Mouse (Mus musculus): Measurements from ENCODE around the gene 4930595D18Rik. TPM values are rescaled to one million over a fixed set of nuclear protein-coding genes. Genes with fewer than 3 reads are reported as not detected.

Gene 4930595D18Rik
- polyA plus RNA-seq (2012; fragmentation: generic; extraction: Trizol), result not detected

DNA sequence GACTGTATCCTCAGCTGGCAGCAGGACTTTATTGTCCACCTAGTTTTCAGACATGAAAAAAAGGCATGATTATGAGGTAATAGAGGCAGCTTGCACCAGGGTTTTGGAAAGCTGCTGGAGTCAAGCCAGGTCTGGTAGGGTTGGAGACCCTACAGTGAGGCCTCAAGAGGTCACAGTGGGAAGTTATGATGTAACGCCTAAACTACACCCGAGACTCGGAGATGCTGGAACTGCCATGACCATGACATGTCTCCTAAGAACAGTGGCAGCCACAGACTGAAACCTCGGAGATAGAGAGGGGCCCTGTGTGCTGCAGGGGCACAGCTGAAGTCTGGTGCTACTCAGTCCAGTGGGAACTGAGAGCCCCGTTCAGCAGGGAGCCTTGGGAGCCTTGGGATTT, at the start of gene 4930595D18Rik:
4930595D18Rik (minus strand) TSS at position 16 of the 400 bp plus-strand sequence.
- Histone ChIP-seq H3K36me3 (ENCODE audit: control insufficient read depth, insufficient read depth) (no peaks in the 10 kb centered on the region), H3K79me2 (ENCODE audit: control insufficient read depth, insufficient read depth) (peaks cover 57% of the 10 kb centered on the region), H3K4me2 (ENCODE audit: low read depth) (no peak within 1 kb of the TSS), H3K27me3 (ENCODE audit: control insufficient read depth, insufficient read depth, insufficient read length) (no peaks in the 10 kb centered on the region), H3K4me3 (no peak within 1 kb of the TSS), H3ac (ENCODE audit: control insufficient read depth, insufficient read length) (no peak within 1 kb of the TSS)
- no peak for TF ChIP-seq E2F4 (IDR thresholded peaks at IDR 0.05; ENCODE audit: insufficient read depth)
- TF ChIP-seq CEBPB (IDR thresholded peaks at IDR 0.05; ENCODE audit: insufficient read depth, poor library complexity, severe bottlenecking), result no peak
- TF ChIP-seq USF1 (IDR thresholded peaks at IDR 0.05; ENCODE audit: low read depth), result no peak
- TF ChIP-seq MAX (IDR thresholded peaks at IDR 0.05; ENCODE audit: low read depth), result no peak
- TF ChIP-seq MYOG (IDR thresholded peaks at IDR 0.05; ENCODE audit: control insufficient read depth in 1 of 3, insufficient read depth in 1 of 3, insufficient read length in 2 of 3, low read depth in 2 of 3), result no peak
- no peak for TF ChIP-seq TCF12 (IDR thresholded peaks at IDR 0.05; ENCODE audit: insufficient read depth, poor library complexity, severe bottlenecking)
- TF ChIP-seq SRF (IDR thresholded peaks at IDR 0.05; ENCODE audit: control insufficient read depth, insufficient read length, low read depth), result no peak
- TF ChIP-seq POLR2AphosphoS2 (IDR thresholded peaks at IDR 0.05; ENCODE audit: insufficient read length, low read depth), result no peak
- TF ChIP-seq TCF3 (IDR thresholded peaks at IDR 0.05; ENCODE audit: insufficient read length, low read depth), result no peak
- TF ChIP-seq POLR2A (IDR thresholded peaks at IDR 0.05; ENCODE audit: insufficient read length, low read depth), result no peak
- TF ChIP-seq REST (IDR thresholded peaks at IDR 0.05; ENCODE audit: insufficient read depth, insufficient read length), result no peak
- TF ChIP-seq MYOD1 (IDR thresholded peaks at IDR 0.05; ENCODE audit: control insufficient read depth in 1 of 3, insufficient read length in 2 of 3, low read depth in 2 of 3), result no peak

GRCm38 (mm10) chr12:111233798-111234197, 49.5 kb upstream of the 4930595D18Rik start:
- H3K4me3 ChIP-seq, result no peak overlapping the region
- H3K4me2 ChIP-seq (ENCODE audit: low read depth), result no peak overlapping the region
- H3K27me3 ChIP-seq (ENCODE audit: control insufficient read depth, insufficient read depth, insufficient read length), result no peaks in the 10 kb centered on the region
- no peak overlapping the region for H3ac ChIP-seq (ENCODE audit: control insufficient read depth, insufficient read length)
- H3K36me3 ChIP-seq (ENCODE audit: control insufficient read depth, insufficient read depth), result peaks cover 2% of the 10 kb centered on the region
- peaks cover 6% of the 10 kb centered on the region for H3K79me2 ChIP-seq (ENCODE audit: control insufficient read depth, insufficient read depth)
- TF ChIP-seq USF1 (IDR thresholded peaks at IDR 0.05; ENCODE audit: low read depth), result no peak
- no peak for TF ChIP-seq TCF12 (IDR thresholded peaks at IDR 0.05; ENCODE audit: insufficient read depth, poor library complexity, severe bottlenecking)
- TF ChIP-seq POLR2AphosphoS2 (IDR thresholded peaks at IDR 0.05; ENCODE audit: insufficient read length, low read depth), result no peak
- no peak for TF ChIP-seq MAX (IDR thresholded peaks at IDR 0.05; ENCODE audit: low read depth)
- no peak for TF ChIP-seq POLR2A (IDR thresholded peaks at IDR 0.05; ENCODE audit: insufficient read length, low read depth)
- TF ChIP-seq E2F4 (IDR thresholded peaks at IDR 0.05; ENCODE audit: insufficient read depth), result no peak
- no peak for TF ChIP-seq MYOG (IDR thresholded peaks at IDR 0.05; ENCODE audit: control insufficient read depth in 1 of 3, insufficient read depth in 1 of 3, insufficient read length in 2 of 3, low read depth in 2 of 3)
- no peak for TF ChIP-seq CEBPB (IDR thresholded peaks at IDR 0.05; ENCODE audit: insufficient read depth, poor library complexity, severe bottlenecking)
- TF ChIP-seq MYOD1 (IDR thresholded peaks at IDR 0.05; ENCODE audit: control insufficient read depth in 1 of 3, insufficient read length in 2 of 3, low read depth in 2 of 3), result no peak
- no peak for TF ChIP-seq TCF3 (IDR thresholded peaks at IDR 0.05; ENCODE audit: insufficient read length, low read depth)
- TF ChIP-seq SRF (IDR thresholded peaks at IDR 0.05; ENCODE audit: control insufficient read depth, insufficient read length, low read depth), result no peak
- TF ChIP-seq REST (IDR thresholded peaks at IDR 0.05; ENCODE audit: insufficient read depth, insufficient read length), result no peak

- Histone ChIP-seq H3ac (ENCODE audit: control insufficient read depth, insufficient read length) (no peak overlapping the region), H3K36me3 (ENCODE audit: control insufficient read depth, insufficient read depth) (no peaks in the 10 kb centered on the region), H3K79me2 (ENCODE audit: control insufficient read depth, insufficient read depth) (peaks cover 6% of the 10 kb centered on the region), H3K4me2 (ENCODE audit: low read depth) (no peak overlapping the region), H3K4me3 (no peak overlapping the region), H3K27me3 (ENCODE audit: control insufficient read depth, insufficient read depth, insufficient read length) (no peaks in the 10 kb centered on the region)
- TF ChIP-seq USF1 (IDR thresholded peaks at IDR 0.05; ENCODE audit: low read depth) (no peak), E2F4 (IDR thresholded peaks at IDR 0.05; ENCODE audit: insufficient read depth) (no peak), SRF (IDR thresholded peaks at IDR 0.05; ENCODE audit: control insufficient read depth, insufficient read length, low read depth) (no peak), REST (IDR thresholded peaks at IDR 0.05; ENCODE audit: insufficient read depth, insufficient read length) (no peak), CEBPB (IDR thresholded peaks at IDR 0.05; ENCODE audit: insufficient read depth, poor library complexity, severe bottlenecking) (no peak), MYOD1 (IDR thresholded peaks at IDR 0.05; ENCODE audit: control insufficient read depth in 1 of 3, insufficient read length in 2 of 3, low read depth in 2 of 3) (no peak), POLR2AphosphoS2 (IDR thresholded peaks at IDR 0.05; ENCODE audit: insufficient read length, low read depth) (no peak)
Observed at GRCm38 (mm10) chr12:111230793-111231192, 46.5 kb upstream of the 4930595D18Rik start.

GRCm38 (mm10) chr12:111228488-111228887, 44.2 kb upstream of the 4930595D18Rik start:
- no peak overlapping the region for H3K4me2 ChIP-seq (ENCODE audit: low read depth)
- no peak for TF ChIP-seq SRF (IDR thresholded peaks at IDR 0.05; ENCODE audit: control insufficient read depth, insufficient read length, low read depth)
- no peak for TF ChIP-seq MAX (IDR thresholded peaks at IDR 0.05; ENCODE audit: low read depth)
- TF ChIP-seq REST (IDR thresholded peaks at IDR 0.05; ENCODE audit: insufficient read depth, insufficient read length), result no peak
- no peak for TF ChIP-seq E2F4 (IDR thresholded peaks at IDR 0.05; ENCODE audit: insufficient read depth)
- no peak for TF ChIP-seq POLR2A (IDR thresholded peaks at IDR 0.05; ENCODE audit: insufficient read length, low read depth)
- TF ChIP-seq POLR2AphosphoS2 (IDR thresholded peaks at IDR 0.05; ENCODE audit: insufficient read length, low read depth), result no peak

DNA sequence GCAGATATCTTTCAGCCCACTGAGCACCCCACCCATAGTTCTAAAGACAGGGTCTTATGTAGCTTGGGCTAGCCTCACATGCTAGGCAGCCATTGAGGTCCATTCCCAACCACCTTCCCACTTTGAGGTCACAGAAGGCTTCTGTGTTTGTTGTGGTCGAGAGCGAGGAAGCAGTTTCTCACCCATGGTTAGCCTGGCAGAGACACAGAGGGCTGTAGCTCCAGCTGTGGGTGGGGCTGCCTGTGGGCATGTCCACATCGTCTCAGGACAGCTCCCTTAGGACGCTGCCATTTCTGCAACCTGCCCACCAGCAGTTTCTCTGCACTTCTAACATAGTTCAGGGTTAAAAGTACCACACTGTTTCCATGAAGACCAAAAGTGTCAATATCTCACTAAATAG, 43.1 kb upstream of the 4930595D18Rik start:
- H3K4me2 ChIP-seq (ENCODE audit: low read depth), result no peak overlapping the region
- no peak for TF ChIP-seq REST (IDR thresholded peaks at IDR 0.05; ENCODE audit: insufficient read depth, insufficient read length)
- no peak for TF ChIP-seq TCF12 (IDR thresholded peaks at IDR 0.05; ENCODE audit: insufficient read depth, poor library complexity, severe bottlenecking)
- TF ChIP-seq USF1 (IDR thresholded peaks at IDR 0.05; ENCODE audit: low read depth), result no peak
- no peak for TF ChIP-seq POLR2AphosphoS2 (IDR thresholded peaks at IDR 0.05; ENCODE audit: insufficient read length, low read depth)
- TF ChIP-seq E2F4 (IDR thresholded peaks at IDR 0.05; ENCODE audit: insufficient read depth), result no peak
- no peak overlapping the region for H3K4me3 ChIP-seq
- H3K27me3 ChIP-seq (ENCODE audit: control insufficient read depth, insufficient read depth, insufficient read length), result no peaks in the 10 kb centered on the region
- no peaks in the 10 kb centered on the region for H3K36me3 ChIP-seq (ENCODE audit: control insufficient read depth, insufficient read depth)
- no peak overlapping the region for H3ac ChIP-seq (ENCODE audit: control insufficient read depth, insufficient read length)
- H3K79me2 ChIP-seq (ENCODE audit: control insufficient read depth, insufficient read depth), result peaks cover 6% of the 10 kb centered on the region

More at GRCm38 (mm10) chr12:111228488-111228887, 44.2 kb upstream of the 4930595D18Rik start:
- H3K27me3 ChIP-seq (ENCODE audit: control insufficient read depth, insufficient read depth, insufficient read length), result no peaks in the 10 kb centered on the region
- H3K79me2 ChIP-seq (ENCODE audit: control insufficient read depth, insufficient read depth), result peaks cover 6% of the 10 kb centered on the region
- no peaks in the 10 kb centered on the region for H3K36me3 ChIP-seq (ENCODE audit: control insufficient read depth, insufficient read depth)
- H3K4me3 ChIP-seq, result no peak overlapping the region
- no peak overlapping the region for H3ac ChIP-seq (ENCODE audit: control insufficient read depth, insufficient read length)

All from myocyte (in vitro differentiated cells).